Mouse (Mus musculus) midbrain, embryonic 10.5 days (tissue): ENCODE measurements at regions not wholly inside any gene's neighbourhood (a gene's known extent, or its start where the extent isn't known, plus 50 kb on each side); places are given as distances from the start of the nearest gene placed in this dataset.

ENCODE experiments used
- DNase-seq: peaks from one replicate; pipeline ENCODE4 v3.0.0-alpha.2; 2017; ENCODE audit warnings: low spot score
- H3K27ac ChIP-seq: fragments of 300-500 bp; sonication (generic); replicated peaks from 2 replicates; pipeline ENCODE4 v1.5.1; 2016; ENCODE audit warnings: mild to moderate bottlenecking
- H3K27me3 ChIP-seq: fragments of 300-500 bp; sonication (generic); 2 replicates; pipeline ENCODE4 v1.6.1; 2016; ENCODE audit warnings: low read depth, mild to moderate bottlenecking; ENCODE audit not compliant: poor library complexity, severe bottlenecking
- H3K36me3 ChIP-seq: fragments of 300-500 bp; sonication (generic); 2 replicates; pipeline ENCODE4 v1.6.1; 2016; ENCODE audit warnings: mild to moderate bottlenecking, moderate library complexity
- H3K4me1 ChIP-seq: fragments of 300-500 bp; sonication (generic); 2 replicates; pipeline ENCODE4 v1.6.1; 2016
- H3K4me3 ChIP-seq: fragments of 300-500 bp; sonication (generic); 2 replicates; pipeline ENCODE4 v1.5.1; 2016; ENCODE audit warnings: mild to moderate bottlenecking, moderate library complexity
- H3K9me3 ChIP-seq: fragments of 300-500 bp; sonication (generic); replicated peaks from 2 replicates; pipeline ENCODE4 v1.6.1; 2016; ENCODE audit warnings: mild to moderate bottlenecking
- WGBS: fragments of 180-500 bp; shearing (Covaris S2); methylation state at CpG from one replicate; pipeline ENCODE4 v1.1.7; 2016; 5-methylcytosine and 5-hydroxymethylcytosine counted together

DNA sequence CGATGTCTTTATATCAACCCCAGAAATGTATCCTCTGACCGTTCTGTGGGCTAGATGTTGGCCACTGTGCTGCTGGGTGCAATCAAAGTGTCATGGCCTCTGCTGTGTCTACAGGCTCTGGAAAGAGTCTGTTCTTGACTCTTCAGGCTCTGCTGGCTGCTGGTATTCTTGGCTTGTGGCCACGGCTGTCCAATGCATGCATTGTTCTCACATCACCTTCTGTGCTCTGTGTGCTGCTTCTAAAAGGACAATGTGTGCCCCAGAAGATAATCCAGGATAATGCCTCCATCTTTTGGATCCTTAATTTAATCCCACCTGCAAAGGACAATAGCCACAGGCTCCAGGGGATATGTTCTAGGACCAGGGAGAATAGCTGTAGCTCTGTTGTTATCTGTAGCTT lies 77.5 kb upstream of the Dapl1 start:
- DNase-seq, result no peak
- no peaks in the 10 kb centered on the region for H3K27me3 ChIP-seq
- H3K4me3 ChIP-seq, result no peak overlapping the region
- H3K4me1 ChIP-seq, result peaks cover 14% of the 10 kb centered on the region
- H3K36me3 ChIP-seq, result no peaks in the 10 kb centered on the region
- H3K9me3 ChIP-seq, result 0 out of 2 replicates have a peak, but pooled peaks cover 5% of the 10 kb centered on the region
- H3K27ac ChIP-seq, result peak overlapping the region; percentile 67
- 79% methylated on average over 3 of the region's 3 CpGs for WGBS

DNA sequence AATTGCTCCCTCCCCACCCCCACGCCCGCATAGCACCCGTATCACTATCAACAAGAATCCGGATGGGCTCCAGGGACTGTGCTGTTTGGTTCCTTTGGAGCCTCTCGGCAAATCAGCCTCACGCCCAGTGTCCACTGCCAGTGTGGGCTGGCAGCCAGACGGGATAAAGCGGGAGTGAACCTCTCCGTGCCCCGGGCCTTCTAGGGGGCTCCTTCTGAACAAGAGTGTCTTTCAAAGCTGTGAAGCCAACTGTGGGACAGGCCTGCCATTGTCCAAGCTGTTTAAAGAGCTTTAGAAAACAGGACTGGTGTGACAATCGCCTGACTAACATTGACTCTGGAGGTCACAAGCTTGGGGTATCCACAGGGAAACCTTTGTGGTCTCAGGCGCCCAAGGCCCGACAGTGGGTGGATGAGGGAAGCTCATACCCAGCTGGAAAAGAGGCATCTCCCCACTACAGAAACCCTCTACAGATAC lies 76.9 kb upstream of the Dapl1 start:
- 71% methylated on average over 13 of the region's 13 CpGs for WGBS
- Histone ChIP-seq H3K9me3 (peaks cover 6% of the 10 kb centered on the region; the same call in 1 of the 2 replicates), H3K27me3 (no peaks in the 10 kb centered on the region), H3K27ac (peak overlapping the region; percentile 67), H3K4me1 (peaks cover 14% of the 10 kb centered on the region), H3K4me3 (no peak overlapping the region), H3K36me3 (no peaks in the 10 kb centered on the region)
- no peak for DNase-seq

DNA sequence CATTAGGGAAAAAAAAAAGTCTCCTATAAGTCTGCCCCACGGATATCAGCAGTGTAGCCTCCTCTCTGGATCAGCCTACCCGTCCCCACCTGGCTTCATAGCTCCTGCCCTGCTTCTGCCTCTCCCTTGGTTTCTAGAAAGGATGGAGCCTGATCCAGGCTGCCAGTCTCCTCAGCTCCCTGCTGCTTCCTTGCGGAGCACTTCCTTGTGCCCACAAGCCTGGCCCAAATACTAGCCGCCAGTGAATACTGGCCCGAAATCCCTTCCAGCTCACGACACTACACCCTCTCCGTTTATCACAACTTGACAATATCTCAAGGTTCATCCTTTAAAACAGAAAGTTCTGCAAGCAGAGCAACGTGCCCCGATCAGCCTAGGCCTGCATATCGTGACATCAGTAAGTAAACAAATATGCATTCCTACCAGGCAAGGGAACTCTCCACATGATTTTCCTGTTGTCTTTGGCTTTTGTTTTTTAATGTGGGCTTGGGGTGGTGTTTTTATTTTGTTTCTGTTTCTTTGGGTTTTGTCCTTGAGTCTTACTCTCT lies 76.3 kb upstream of the Dapl1 start:
- no peak overlapping the region for H3K4me3 ChIP-seq
- peaks cover 14% of the 10 kb centered on the region for H3K4me1 ChIP-seq
- 79% methylated on average over 10 of the region's 10 CpGs for WGBS
- peaks cover 8% of the 10 kb centered on the region; the same call in 1 of the 2 replicates for H3K9me3 ChIP-seq
- DNase-seq, result no peak
- peak overlapping the region; percentile 67 for H3K27ac ChIP-seq
- H3K27me3 ChIP-seq, result no peaks in the 10 kb centered on the region
- H3K36me3 ChIP-seq, result no peaks in the 10 kb centered on the region

DNA sequence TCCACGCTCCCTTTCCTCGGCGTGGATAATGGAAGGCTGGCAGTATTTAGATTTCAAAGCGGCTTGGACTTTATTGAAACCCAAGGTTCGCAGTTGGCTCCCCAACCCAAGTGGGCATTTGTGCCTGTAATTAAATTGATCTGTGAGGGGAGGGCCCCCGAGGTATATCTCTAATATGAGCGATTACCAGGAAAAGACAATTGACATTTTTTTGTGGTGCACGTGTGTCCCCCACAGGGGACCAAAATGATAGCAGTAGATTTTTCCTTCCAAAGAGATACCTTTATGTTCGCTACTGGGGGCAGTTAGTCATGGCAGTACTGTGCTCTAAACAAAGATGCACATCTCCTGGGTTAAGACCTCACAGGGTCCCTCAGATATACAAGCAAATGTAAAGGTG lies 69.8 kb upstream of the Dapl1 start:
- no peaks in the 10 kb centered on the region for H3K36me3 ChIP-seq
- no peak for DNase-seq
- WGBS, result 85% methylated on average over 9 of the region's 9 CpGs
- no peak overlapping the region for H3K27ac ChIP-seq
- H3K4me3 ChIP-seq, result no peak overlapping the region
- H3K4me1 ChIP-seq, result peaks cover 20% of the 10 kb centered on the region
- H3K9me3 ChIP-seq, result peaks cover 4% of the 10 kb centered on the region; the same call in 1 of the 2 replicates
- no peaks in the 10 kb centered on the region for H3K27me3 ChIP-seq

DNA sequence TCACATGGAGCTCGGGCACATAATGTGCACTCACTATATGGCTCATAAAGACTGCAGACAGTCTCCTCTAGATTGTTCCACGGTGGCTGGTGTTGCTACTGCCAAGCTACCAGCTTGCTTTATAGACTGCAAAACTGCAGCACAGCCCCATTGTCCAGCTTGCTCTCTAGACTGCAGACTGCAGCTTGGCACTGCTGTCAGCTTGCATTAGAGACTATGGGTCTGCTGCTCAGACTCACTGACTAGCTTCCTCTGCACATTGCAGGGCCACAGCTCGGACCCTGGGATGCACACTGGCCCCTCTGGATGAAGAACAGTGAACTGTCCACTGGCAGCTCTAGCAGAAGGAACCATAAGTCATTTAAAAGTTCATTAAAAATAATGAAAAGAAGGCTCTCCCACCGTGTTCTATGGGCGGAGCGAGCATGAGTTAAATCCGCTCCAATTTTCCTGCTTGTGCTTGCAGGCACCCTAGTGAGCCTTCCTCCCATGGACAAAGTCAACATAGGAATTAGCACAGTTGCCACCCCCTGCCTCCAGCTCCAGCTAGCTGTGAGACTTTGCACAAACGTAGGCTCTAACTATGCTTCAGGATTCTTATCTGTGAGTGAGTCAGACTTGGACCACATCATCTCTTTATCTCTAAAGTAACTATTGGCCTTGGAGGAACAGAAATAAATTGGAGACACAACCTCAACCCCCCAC lies 67.8 kb upstream of the Dapl1 start:
- Histone ChIP-seq H3K4me3 (no peak overlapping the region), H3K36me3 (no peaks in the 10 kb centered on the region), H3K9me3 (peaks cover 3% of the 10 kb centered on the region; the same call in 1 of the 2 replicates), H3K27ac (no peak overlapping the region; the same call in 1 of the 2 replicates), H3K4me1 (peaks cover 23% of the 10 kb centered on the region), H3K27me3 (no peaks in the 10 kb centered on the region)
- WGBS, result 66% methylated on average over 8 of the region's 8 CpGs
- DNase-seq, result no peak

DNA sequence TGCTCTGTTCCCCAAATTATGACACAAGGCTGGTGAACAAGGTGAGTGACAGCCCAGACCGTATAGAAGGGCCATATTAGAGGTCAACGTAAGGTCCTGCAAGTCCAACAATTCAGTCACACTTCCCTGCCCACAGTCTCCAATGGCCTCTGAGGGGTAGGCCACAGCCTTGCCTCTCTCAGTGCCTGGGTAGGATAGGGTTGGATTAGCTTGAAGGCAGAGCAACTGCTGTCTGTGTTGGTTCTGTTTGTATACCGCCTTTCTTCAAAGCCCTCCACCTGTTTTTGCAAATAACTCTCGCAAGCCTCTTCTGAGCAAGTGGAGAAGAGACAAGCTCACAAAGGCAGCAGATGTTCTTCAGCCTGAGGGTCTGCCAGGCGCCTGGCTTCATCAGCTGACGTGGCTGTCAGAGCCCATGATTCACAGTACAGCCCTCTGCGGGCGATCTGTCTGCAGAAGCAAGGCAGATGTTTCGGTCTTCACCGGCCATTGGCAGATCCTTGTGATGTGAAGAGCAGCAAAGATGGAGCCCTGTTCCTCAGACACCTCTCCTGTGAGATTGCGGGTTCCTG lies 67.0 kb upstream of the Dapl1 start:
- H3K9me3 ChIP-seq, result peaks cover 3% of the 10 kb centered on the region; the same call in 1 of the 2 replicates
- H3K27ac ChIP-seq, result no peak overlapping the region
- no peaks in the 10 kb centered on the region for H3K27me3 ChIP-seq
- no peaks in the 10 kb centered on the region for H3K36me3 ChIP-seq
- no peak overlapping the region for H3K4me3 ChIP-seq
- no peak for DNase-seq
- H3K4me1 ChIP-seq, result peaks cover 23% of the 10 kb centered on the region
- 85% methylated on average over 11 of the region's 11 CpGs for WGBS

DNA sequence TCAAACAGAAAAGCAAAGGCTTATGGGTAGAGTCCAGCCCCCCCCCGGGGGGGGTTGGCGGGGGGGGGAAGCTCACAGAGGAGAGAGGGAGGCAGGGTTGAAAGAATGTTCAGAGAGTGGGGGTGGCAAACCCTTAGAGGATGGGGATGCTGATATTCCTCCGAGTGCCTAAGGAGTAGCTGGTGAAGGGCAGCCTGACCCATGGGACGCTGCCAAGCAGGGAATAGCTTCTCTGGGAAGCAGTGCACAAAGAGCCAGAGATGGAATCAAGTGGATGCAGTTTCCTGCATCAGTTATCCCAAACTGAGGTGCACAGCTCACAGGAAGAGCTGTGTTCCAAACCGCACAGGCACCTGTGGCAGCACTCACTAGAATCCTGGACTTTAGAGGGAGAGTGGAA lies 64.0 kb upstream of the Dapl1 start:
- H3K9me3 ChIP-seq, result no peaks in the 10 kb centered on the region
- H3K4me1 ChIP-seq, result peaks cover 25% of the 10 kb centered on the region
- H3K27me3 ChIP-seq, result no peaks in the 10 kb centered on the region
- WGBS, result 74% methylated on average over 5 of the region's 5 CpGs
- H3K4me3 ChIP-seq, result no peak overlapping the region
- DNase-seq, result no peak
- no peak overlapping the region for H3K27ac ChIP-seq
- no peaks in the 10 kb centered on the region for H3K36me3 ChIP-seq

DNA sequence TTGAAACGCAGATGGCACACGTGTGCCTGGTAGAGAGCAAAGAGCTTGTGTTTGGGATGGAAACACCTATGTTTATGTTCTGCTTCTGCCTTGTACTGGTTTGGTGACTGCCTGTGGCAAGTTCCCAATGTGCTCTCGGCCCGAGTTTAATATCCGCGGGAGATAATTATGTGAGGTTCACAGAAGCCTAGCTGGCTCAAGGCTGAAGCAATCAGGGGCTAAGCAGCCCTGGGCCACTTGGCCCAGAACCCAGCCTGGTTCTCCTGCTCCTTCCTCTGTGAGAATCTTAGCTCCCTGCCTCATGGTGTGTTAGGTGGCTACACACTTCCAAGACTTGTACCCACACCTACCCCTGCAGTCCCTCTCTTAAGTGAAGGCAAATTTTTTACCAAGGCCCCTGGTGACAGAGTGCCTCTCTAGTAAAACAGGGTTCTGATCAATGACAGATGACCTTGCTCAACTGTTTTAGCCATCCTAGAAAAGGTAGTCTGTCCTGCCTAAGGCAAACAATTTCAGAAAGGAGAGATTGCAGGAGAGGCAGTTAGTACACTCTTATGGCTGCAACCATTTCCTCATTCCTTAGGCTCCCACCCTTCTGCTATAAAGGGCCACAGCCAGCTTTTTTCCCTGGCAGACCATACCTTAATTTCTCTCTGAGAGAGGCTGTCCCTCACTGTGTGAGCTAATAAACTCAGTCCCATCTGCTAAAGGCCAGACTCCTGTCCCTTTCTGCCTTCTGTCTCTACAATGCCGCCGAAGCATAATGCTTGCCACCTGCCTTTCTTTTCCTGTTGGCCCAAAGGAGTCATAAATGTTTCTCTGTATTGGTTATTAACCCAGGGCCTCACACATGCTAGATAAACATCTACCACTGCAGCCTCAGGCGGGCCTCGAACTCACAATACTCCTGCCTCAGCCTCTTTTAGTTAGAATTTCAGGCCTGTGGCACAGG lies 61.9 kb upstream of the Dapl1 start:
- Histone ChIP-seq H3K27me3 (no peaks in the 10 kb centered on the region), H3K4me3 (no peak overlapping the region), H3K4me1 (peaks cover 11% of the 10 kb centered on the region), H3K27ac (no peak overlapping the region), H3K36me3 (no peaks in the 10 kb centered on the region), H3K9me3 (no peaks in the 10 kb centered on the region)
- 85% methylated on average over 10 of the region's 10 CpGs for WGBS
- DNase-seq, result no peak

DNA sequence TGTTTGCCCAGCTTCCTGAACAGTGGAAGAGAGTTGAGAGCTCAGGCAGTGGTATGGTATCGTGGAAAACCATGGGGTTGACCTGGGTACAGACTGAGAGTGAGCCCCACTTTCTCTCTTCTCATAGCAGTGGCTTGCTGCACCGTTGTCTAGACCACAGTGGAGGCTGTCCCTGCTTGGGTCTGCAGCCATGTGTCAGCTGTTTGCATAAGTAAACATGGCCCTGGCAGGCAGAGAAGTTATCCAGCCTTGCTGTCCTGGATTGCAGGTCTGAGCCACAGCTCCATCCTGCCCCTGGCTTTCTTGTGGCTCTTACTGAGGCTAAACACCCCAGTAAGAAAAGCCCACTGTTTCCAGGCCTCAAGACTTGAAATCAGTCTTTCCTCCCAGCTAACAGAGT lies 60.2 kb upstream of the Dapl1 start:
- WGBS, result 90% methylated on average over 2 of the region's 2 CpGs
- no peak for DNase-seq
- no peaks in the 10 kb centered on the region for H3K36me3 ChIP-seq
- no peaks in the 10 kb centered on the region for H3K9me3 ChIP-seq
- no peak overlapping the region for H3K27ac ChIP-seq
- H3K4me1 ChIP-seq, result 0 out of 2 replicates have a peak, but pooled peaks cover 9% of the 10 kb centered on the region
- no peak overlapping the region for H3K4me3 ChIP-seq
- no peaks in the 10 kb centered on the region for H3K27me3 ChIP-seq

DNA sequence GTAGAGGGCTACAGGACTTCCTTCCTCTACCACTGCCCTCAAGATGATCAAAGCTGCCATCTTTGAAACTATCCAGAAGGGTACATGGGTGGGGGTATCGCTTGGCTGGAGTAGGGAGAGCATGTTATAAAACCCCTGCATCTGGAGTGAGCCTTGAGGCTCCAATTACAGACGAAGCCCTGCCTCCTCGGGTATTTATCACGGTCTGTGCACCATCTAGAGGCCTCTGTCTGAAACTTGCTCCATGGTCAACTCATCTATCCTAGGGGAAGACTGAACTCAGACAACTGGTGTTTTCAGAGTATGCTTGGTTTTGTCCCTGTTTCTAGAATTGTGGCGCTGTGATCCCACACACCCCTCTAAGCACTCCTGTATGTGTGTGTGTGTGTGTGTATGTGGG lies 59.7 kb upstream of the Dapl1 start:
- no peak overlapping the region for H3K4me3 ChIP-seq
- H3K9me3 ChIP-seq, result no peaks in the 10 kb centered on the region
- H3K4me1 ChIP-seq, result 0 out of 2 replicates have a peak, but pooled peaks cover 9% of the 10 kb centered on the region
- no peak for DNase-seq
- H3K27me3 ChIP-seq, result no peaks in the 10 kb centered on the region
- 56% methylated on average over 5 of the region's 5 CpGs for WGBS
- no peak overlapping the region for H3K27ac ChIP-seq
- H3K36me3 ChIP-seq, result no peaks in the 10 kb centered on the region

DNA sequence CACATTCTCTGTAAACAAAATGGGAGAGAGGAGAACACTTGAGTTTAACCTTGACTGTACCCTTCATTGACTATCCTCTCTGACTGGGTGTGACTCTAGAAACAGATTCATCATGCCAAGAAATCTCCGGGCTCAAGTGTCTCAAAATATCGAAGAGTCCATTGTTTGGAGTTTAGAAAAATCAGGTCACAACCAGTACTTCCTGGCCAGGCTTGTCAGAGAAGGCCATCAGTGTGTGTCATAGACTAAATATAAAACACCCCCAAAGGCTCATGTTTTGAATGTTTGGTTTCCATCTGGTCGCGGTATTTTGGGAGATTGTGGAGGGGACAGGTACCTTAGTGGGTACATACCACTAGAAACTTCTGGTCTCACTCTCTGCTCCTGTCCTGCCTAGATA lies 58.6 kb upstream of the Dapl1 start:
- no peaks in the 10 kb centered on the region for H3K9me3 ChIP-seq
- no peak for DNase-seq
- 0 out of 2 replicates have a peak, but pooled peaks cover 6% of the 10 kb centered on the region for H3K4me1 ChIP-seq
- WGBS, result 88% methylated on average over 4 of the region's 4 CpGs
- no peaks in the 10 kb centered on the region for H3K27me3 ChIP-seq
- no peak overlapping the region for H3K4me3 ChIP-seq
- H3K27ac ChIP-seq, result no peak overlapping the region
- no peaks in the 10 kb centered on the region for H3K36me3 ChIP-seq

DNA sequence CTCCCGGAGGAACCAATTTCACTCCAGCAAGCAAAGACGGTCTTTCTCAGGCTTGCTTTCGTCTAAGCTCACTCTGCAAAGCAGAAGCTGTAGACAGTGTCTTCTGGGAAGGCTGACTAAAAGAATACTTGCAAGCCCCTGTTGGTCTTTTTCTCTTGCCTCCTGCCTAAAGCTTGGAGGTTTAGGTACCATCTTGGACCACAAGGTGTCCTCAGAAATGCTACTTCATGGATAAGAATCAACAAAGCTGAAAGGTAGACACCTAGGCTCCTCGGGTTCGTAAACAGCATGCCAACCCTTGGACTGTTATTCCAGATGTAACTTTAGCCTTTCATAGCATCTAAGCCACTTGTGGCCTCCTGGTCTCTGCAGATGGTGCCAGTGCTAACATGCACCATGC lies 53.0 kb upstream of the Dapl1 start:
- no peak for DNase-seq
- 93% methylated on average over 5 of the region's 5 CpGs for WGBS
- Histone ChIP-seq H3K4me3 (no peak overlapping the region), H3K27me3 (no peaks in the 10 kb centered on the region), H3K27ac (no peak overlapping the region), H3K9me3 (no peaks in the 10 kb centered on the region), H3K4me1 (no peaks in the 10 kb centered on the region), H3K36me3 (no peaks in the 10 kb centered on the region)
